Mouse (Mus musculus) lung, adult 2 months (tissue): ENCODE data around the gene Gm16223.

Experiments
- CTCF ChIP-seq: fragments of 200-500 bp; IDR thresholded peaks from 2 replicates; pipeline ENCODE4 v1.5.1; 2011; ENCODE audit warnings: mild to moderate bottlenecking, low read length, control low read depth; ENCODE audit not compliant: insufficient read depth
- POLR2A ChIP-seq: fragments of 200-500 bp; IDR thresholded peaks from 2 replicates; pipeline ENCODE4 v1.6.1; 2011; ENCODE audit warnings: low read depth, mild to moderate bottlenecking, control low read depth, low read length, borderline replicate concordance; ENCODE audit errors: extremely low read depth

GRCm38 (mm10) chr5:42207456-42208122 is 139.8 kb downstream of the Gm16223 start:
- TF ChIP-seq CTCF = no peak
- TF ChIP-seq POLR2A = no peak
